In genomic region chr12:102779452-102779851, GRCm38 (mm10) we compare ENCODE assay signal across 9 mouse cellular contexts. TPM values are rescaled to one million over a fixed set of nuclear protein-coding genes. Genes with fewer than 3 reads are reported as not detected.
A peak's percentile ranks its signal among the peaks of the same experiment; 100 is the strongest.
DNase-seq lines count a peak whose midpoint lies in the region; ATAC-seq lines count a peak whose summit lies in the region.
"Had no signal": no experiment of that assay in that cellular context is flagged by ENCODE, and none has a peak within 500 bp of the region (broad histone marks: within the 10 kb centered on the region; RNA-seq: fewer than 3 reads in every experiment).

No protein-coding gene starts in this region.

- no peak overlapping the region for H3K27ac ChIP-seq in midbrain, embryonic 12.5 days (replicated peaks)
- H3K27ac ChIP-seq in midbrain, embryonic 16.5 days (ENCODE audit: low read length) = no peak overlapping the region

- no peak overlapping the region for H3K4me2 ChIP-seq in midbrain, embryonic 12.5 days (replicated peaks)
- no peak overlapping the region for H3K4me2 ChIP-seq in midbrain, embryonic 16.5 days (ENCODE audit: low read length)

- no peaks in the 10 kb centered on the region for H3K27me3 ChIP-seq in midbrain, embryonic 12.5 days
- H3K27me3 ChIP-seq in midbrain, embryonic 16.5 days (ENCODE audit: control insufficient read depth, insufficient read depth, low read depth, low read length) = no peaks in the 10 kb centered on the region
- no peaks in the 10 kb centered on the region for H3K27me3 ChIP-seq in splenic B cell, adult 2 months (ENCODE audit: control insufficient read depth, insufficient read depth, low read length, poor library complexity, severe bottlenecking)

- no peaks in the 10 kb centered on the region for H3K9me3 ChIP-seq in midbrain, embryonic 12.5 days
- no peaks in the 10 kb centered on the region for H3K9me3 ChIP-seq in midbrain, embryonic 16.5 days (replicated peaks; ENCODE audit: control insufficient read depth, low read length, poor library complexity, severe bottlenecking)

- no peak overlapping the region for H3K4me3 ChIP-seq in midbrain, embryonic 12.5 days
- H3K4me3 ChIP-seq in midbrain, embryonic 16.5 days (ENCODE audit: low read depth, low read length) = no peak overlapping the region

- DNase-seq in adrenal gland, postnatal 14 days = peak; percentile 31
- DNase-seq in adrenal gland, adult 2 months = no peak
- peak; percentile 41 for DNase-seq in kidney, postnatal 10 days
- DNase-seq in splenic B cell, adult 2 months (ENCODE audit: low read depth, low spot score) = peak; percentile 34
- no peak for DNase-seq in cerebellum, adult 18-20 months
- no peak for DNase-seq in cerebellum, adult 9-11 months

- no peaks in the 10 kb centered on the region for H3K4me1 ChIP-seq in midbrain, embryonic 12.5 days
- no peaks in the 10 kb centered on the region for H3K4me1 ChIP-seq in midbrain, embryonic 16.5 days (ENCODE audit: control insufficient read depth, insufficient read depth, low read length)

- WGBS in midbrain, embryonic 12.5 days = 59% methylated on average over 3 of the region's 3 CpGs
- WGBS in midbrain, embryonic 16.5 days = 60% methylated on average over 3 of the region's 3 CpGs

- 0 out of 2 replicates have a peak, but pooled peaks have one; percentile 41 for ATAC-seq in midbrain, embryonic 12.5 days (ENCODE audit: low FRiP score, low read depth)
- ATAC-seq in midbrain, embryonic 16.5 days = no peak

- no peak overlapping the region for H3K9ac ChIP-seq in midbrain, embryonic 12.5 days (replicated peaks)
- H3K9ac ChIP-seq in midbrain, embryonic 16.5 days (ENCODE audit: low read depth, low read length) = no peak overlapping the region

- H3K36me3 ChIP-seq in midbrain, embryonic 12.5 days = peaks cover 40% of the 10 kb centered on the region
- peaks cover 11% of the 10 kb centered on the region for H3K36me3 ChIP-seq in midbrain, embryonic 16.5 days (ENCODE audit: control insufficient read depth, insufficient read depth, low read length)
- peaks cover 9% of the 10 kb centered on the region; the same call in 1 of the 2 replicates for H3K36me3 ChIP-seq in splenic B cell, adult 2 months (ENCODE audit: control insufficient read depth, insufficient read depth, low read length, poor library complexity, severe bottlenecking)

RNA-seq across cellular contexts. Expression of gene Gm20604, which starts 21.0 kb away (rescaled TPM):
- 6.6 and 7.0 TPM in 2 replicates for total RNA-seq in adrenal gland, postnatal 14 days (2021)
- 1 to 10 TPM; 7.4 to 7.9 TPM for total RNA-seq in adrenal gland, adult 2 months (2021)
- polyA plus RNA-seq in adrenal gland, adult 2 months (2012; rRNA removed) = 0.32 and 0.43 TPM in 2 replicates
- 32.6 and 36.8 TPM in 2 replicates for polyA plus RNA-seq in midbrain, embryonic 12.5 days (2016; fragmentation: Nextera tagmentation; extraction: Ambion mirVana)
- polyA plus RNA-seq in midbrain, embryonic 16.5 days (2015; fragmentation: Nextera tagmentation; extraction: Ambion mirVana) = 50.5 and 50.9 TPM in 2 replicates

RNA-seq across cellular contexts. Expression of gene Ubr7, which starts 21.7 kb away (rescaled TPM):
- total RNA-seq in adrenal gland, postnatal 14 days (2021) = 32.4 and 36.4 TPM in 2 replicates
- 10 to 100 TPM; 31.0 to 32.4 TPM for total RNA-seq in adrenal gland, adult 2 months (2021)
- 8.6 and 9.1 TPM in 2 replicates for polyA plus RNA-seq in adrenal gland, adult 2 months (2012; rRNA removed)
- 54.1 and 56.0 TPM in 2 replicates for polyA plus RNA-seq in midbrain, embryonic 12.5 days (2016; fragmentation: Nextera tagmentation; extraction: Ambion mirVana)
- polyA plus RNA-seq in midbrain, embryonic 16.5 days (2015; fragmentation: Nextera tagmentation; extraction: Ambion mirVana) = 33.8 and 34.7 TPM in 2 replicates

RNA-seq across cellular contexts. Expression of gene Gon7, which starts 21.8 kb away (rescaled TPM):
- total RNA-seq in adrenal gland, postnatal 14 days (2021) = 15.6 and 16.9 TPM in 2 replicates
- 10 to 100 TPM; 11.6 to 11.7 TPM for total RNA-seq in adrenal gland, adult 2 months (2021)
- polyA plus RNA-seq in adrenal gland, adult 2 months (2012; rRNA removed) = 8.7 and 12.7 TPM in 2 replicates
- polyA plus RNA-seq in midbrain, embryonic 12.5 days (2016; fragmentation: Nextera tagmentation; extraction: Ambion mirVana) = 46.0 and 48.2 TPM in 2 replicates
- polyA plus RNA-seq in midbrain, embryonic 16.5 days (2015; fragmentation: Nextera tagmentation; extraction: Ambion mirVana) = 48.6 and 53.2 TPM in 2 replicates

RNA-seq across cellular contexts. Expression of gene Gm28051, which starts 21.9 kb away (rescaled TPM):
- not detected in 2 replicates for total RNA-seq in adrenal gland, postnatal 14 days (2021)
- not detected for total RNA-seq in adrenal gland, adult 2 months (2021)
- not detected in 2 replicates for polyA plus RNA-seq in adrenal gland, adult 2 months (2012; rRNA removed)
- not detected in 2 replicates for polyA plus RNA-seq in midbrain, embryonic 12.5 days (2016; fragmentation: Nextera tagmentation; extraction: Ambion mirVana)
- not detected in 2 replicates for polyA plus RNA-seq in midbrain, embryonic 16.5 days (2015; fragmentation: Nextera tagmentation; extraction: Ambion mirVana)
- total RNA-seq: left cerebral cortex, adult 18-20 months had no signal

RNA-seq across cellular contexts. Expression of gene Tmem251, which starts 35.9 kb away (rescaled TPM):
- total RNA-seq in adrenal gland, postnatal 14 days (2021) = 5.7 TPM in 2 replicates
- total RNA-seq in adrenal gland, adult 2 months (2021) = 1 to 10 TPM; 7.5 to 8.5 TPM
- polyA plus RNA-seq in adrenal gland, adult 2 months (2012; rRNA removed) = 3.4 TPM in 2 replicates
- polyA plus RNA-seq in midbrain, embryonic 12.5 days (2016; fragmentation: Nextera tagmentation; extraction: Ambion mirVana) = 12.6 TPM in 2 replicates
- 10.8 and 11.3 TPM in 2 replicates for polyA plus RNA-seq in midbrain, embryonic 16.5 days (2015; fragmentation: Nextera tagmentation; extraction: Ambion mirVana)

Comparison
In these comparisons a context has a peak if more than half of its experiments do, and no peak if none do; other contexts are left out.
1. DNase-seq: peak in adrenal gland, postnatal 14 days (single experiment), kidney, postnatal 10 days (single experiment) and splenic B cell, adult 2 months (single experiment); none in adrenal gland, adult 2 months (single experiment), cerebellum, adult 18-20 months (0 of 2) and cerebellum, adult 9-11 months (single experiment).
2. RNA of gene Gm20604, which starts 21.0 kb away (polyA plus RNA-seq): 50.5 to 50.9 TPM in midbrain, embryonic 16.5 days and 32.6 to 36.8 TPM in midbrain, embryonic 12.5 days; 0.32 to 0.43 TPM in adrenal gland, adult 2 months; every median in the first group is over 10 times any median in the second.